Mouse (Mus musculus): Measurements from ENCODE around the gene Chd3.

The Chd3 gene

GRCm38 (mm10) chr11:69369215-69369989 lies at the start of gene Chd3:
Gene Chd3 (minus strand): TSS chr11:69369406.
- DNase-seq: no peak

GRCm38 (mm10) chr11:69417449-69418384 lies 48.5 kb upstream of the Chd3 start:
- peak; percentile 98 for DNase-seq

- no peak for DNase-seq
Measured at GRCm38 (mm10) chr11:69416921-69417448, 47.8 kb upstream of the Chd3 start.

GRCm38 (mm10) chr11:69416509-69416908 lies 47.3 kb upstream of the Chd3 start:
- DNase-seq: no peak

- DNase-seq: peak; percentile 84
Measured at GRCm38 (mm10) chr11:69415668-69416451, 46.7 kb upstream of the Chd3 start.

GRCm38 (mm10) chr11:69415327-69415667 lies 46.1 kb upstream of the Chd3 start:
- peak; percentile 83 for DNase-seq

GRCm38 (mm10) chr11:69414421-69415326 lies 45.5 kb upstream of the Chd3 start:
- DNase-seq: peak; percentile 40

- DNase-seq: peak; percentile 66
Measured at GRCm38 (mm10) chr11:69413221-69414181, 44.3 kb upstream of the Chd3 start, which contains the start of gene Kdm6b. Gene Kdm6b (minus strand): TSS chr11:69413675.

- no peak for DNase-seq
Measured at GRCm38 (mm10) chr11:69412548-69412947, 43.3 kb upstream of the Chd3 start.

- DNase-seq: peak; percentile 89
Measured at GRCm38 (mm10) chr11:69411538-69412203, 42.5 kb upstream of the Chd3 start.

GRCm38 (mm10) chr11:69411073-69411535 lies 41.9 kb upstream of the Chd3 start:
- peak; percentile 99 for DNase-seq

- DNase-seq: peak; percentile 77
Measured at GRCm38 (mm10) chr11:69410310-69411072, 41.3 kb upstream of the Chd3 start.

GRCm38 (mm10) chr11:69410045-69410309 lies 40.8 kb upstream of the Chd3 start:
- DNase-seq: no peak

- peak; percentile 96 for DNase-seq
Measured at GRCm38 (mm10) chr11:69409378-69410044, 40.3 kb upstream of the Chd3 start.

GRCm38 (mm10) chr11:69408541-69409377 lies 39.6 kb upstream of the Chd3 start:
- DNase-seq: peak; percentile 84

- DNase-seq: no peak
Measured at GRCm38 (mm10) chr11:69407724-69408004, 38.5 kb upstream of the Chd3 start.

- DNase-seq: no peak
Measured at GRCm38 (mm10) chr11:69406867-69407723, 37.9 kb upstream of the Chd3 start.

Measured in kidney, postnatal 10 days (tissue).